Mouse (Mus musculus): ENCODE results near the gene Gpd2.

Gpd2 gene

DNA sequence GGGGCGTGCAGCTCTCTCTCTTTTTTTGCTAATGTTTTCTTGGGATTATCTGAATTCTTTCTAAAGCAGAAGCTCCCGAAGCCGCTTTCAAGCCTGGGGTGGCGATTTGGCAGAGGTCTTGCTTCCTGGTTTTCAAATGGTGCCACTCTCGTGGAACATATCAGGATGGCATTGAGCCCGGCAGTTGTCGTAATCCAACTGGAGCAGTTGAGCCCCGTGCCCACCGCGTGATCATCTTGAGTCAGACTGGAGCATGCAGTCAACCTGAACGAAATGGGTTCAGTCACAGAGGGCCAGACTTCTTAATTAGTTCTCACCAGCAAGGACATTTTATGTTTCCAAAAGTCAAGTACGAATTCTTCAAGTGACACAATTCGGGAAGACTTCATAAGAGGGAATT lies 158.6 kb downstream of the Gpd2 start:
- DNase-seq = peak; percentile 18 to 49

DNA sequence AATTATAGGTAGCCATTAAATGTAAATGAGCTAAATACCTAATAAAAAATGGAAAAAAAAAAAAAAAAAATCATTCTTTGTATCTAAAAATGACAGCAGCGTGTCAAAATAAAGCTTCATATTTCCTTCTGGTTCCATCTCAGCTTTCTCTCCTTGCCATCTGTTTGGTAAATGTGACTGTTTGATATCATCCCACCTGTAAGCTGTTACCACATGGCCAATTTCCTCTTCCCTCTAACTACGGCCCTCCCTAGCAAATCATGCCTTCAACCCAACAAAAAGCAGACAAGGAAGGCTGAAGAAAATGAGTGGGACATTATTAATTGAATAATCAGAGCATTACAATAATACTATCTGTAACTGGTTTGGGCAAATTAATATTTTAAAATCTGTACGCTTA lies 160.3 kb downstream of the Gpd2 start:
- no peak for DNase-seq

DNA sequence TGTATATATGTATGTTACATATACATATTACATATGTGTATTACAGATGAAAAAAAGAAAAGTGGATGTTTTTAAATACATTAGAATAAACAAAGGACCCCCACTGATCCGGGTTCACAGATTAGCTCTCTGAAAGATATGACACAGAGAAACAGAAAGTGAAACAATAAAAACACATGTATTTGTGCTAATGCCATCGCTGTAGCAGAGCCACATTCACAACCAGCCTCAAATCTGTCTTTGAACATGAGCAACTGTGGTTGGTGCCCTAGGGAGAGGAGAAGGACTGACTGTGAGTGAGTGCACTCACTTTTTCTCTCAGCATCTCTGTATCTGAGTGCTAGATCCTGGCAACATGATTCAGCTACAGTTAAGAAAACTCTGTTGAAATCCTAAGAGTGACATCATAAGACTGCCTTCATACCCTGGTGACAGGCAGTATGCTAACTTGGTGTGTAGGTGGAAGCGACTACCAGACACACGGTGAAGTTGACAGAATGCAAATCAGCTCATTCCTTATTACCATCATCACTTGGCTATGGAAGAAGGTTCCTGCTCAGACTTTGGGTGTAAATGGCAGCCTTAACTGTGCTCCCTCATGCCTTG lies 170.1 kb downstream of the Gpd2 start:
- no peak for DNase-seq

DNA sequence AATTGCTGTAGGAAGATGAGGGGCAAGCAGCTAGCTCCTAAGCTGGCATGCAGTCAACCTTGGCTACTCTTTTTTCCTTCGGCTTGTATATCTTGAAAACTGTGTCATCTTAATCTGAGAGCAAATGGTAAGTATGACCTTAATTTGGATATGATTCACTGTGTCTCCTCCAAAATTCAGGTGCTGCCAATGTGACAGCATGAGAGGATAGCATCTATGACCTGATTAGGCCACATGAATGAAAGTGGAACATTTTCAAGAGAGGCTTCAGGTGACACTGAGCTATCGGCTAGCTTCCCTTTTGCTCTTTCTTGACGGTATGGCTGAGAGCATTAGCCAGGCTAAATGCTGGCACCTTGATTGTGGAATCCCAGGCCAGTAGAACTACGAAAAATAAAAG lies 171.0 kb downstream of the Gpd2 start:
- no peak for DNase-seq

DNA sequence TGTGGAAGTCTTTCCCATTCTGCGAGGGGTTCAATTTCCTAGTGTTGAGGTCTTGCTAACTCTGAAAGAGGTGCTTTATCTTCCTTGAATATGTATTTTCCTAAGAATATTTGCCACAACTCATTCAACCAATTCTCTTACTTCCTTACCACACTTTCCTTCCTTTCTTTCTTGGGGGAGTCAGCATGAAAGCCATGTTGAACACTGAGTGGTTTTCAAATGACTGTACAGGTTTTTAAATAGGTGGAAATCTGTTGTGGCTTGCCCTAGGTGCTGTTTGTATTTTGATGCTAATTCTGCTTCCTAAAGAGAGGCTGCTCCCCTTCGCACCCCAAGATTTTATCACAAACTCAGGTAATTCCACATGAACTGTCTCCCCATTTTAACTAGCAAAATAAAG lies 174.1 kb downstream of the Gpd2 start:
- no peak for DNase-seq

DNA sequence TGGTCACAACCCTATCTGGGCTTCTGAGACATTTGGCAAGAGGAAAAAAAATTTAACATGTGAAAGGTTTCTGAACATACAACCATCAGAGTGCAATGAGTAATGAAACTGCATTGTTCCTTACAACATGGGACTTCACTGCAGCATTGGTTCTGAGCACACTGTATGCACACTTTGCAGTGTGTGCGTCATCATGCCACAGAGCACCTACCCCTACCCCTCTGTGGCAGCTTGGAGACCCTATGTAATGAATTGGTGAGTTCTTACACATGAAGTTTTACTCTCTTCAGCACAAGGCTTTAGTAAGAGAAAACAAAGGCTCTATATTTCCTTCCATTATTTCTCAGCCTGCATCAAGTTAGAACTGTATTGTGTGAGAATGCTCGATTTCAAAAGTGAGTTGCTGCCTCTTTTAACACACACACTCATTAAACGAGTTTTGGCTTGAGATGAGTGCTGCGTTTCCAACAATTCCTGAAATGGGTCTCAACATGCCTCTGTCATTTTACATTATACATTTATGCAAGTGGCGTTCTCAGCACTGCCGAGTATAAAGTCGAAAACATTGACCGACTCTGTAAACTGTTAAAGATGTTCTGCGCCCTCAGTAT lies 177.2 kb downstream of the Gpd2 start:
- no peak for DNase-seq

DNA sequence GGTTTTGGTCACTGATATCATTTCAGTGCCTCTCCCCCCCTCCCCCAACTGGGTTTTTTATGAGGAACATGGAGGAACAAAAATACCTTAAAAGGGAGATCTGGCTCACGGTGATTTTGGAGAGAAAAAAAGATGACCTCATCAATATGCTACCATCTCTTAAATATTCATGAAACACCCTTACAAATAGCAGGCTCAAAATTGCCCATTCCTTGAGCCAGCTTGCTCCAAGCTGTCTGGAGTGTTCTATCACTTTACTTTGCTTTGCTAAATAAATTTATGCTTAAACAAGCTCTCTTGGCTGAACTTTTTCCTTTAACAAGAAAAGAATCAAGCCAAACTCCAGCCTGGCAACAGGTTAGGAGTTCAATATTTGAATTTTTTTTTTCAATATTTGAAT lies 179.3 kb downstream of the Gpd2 start:
- no peak for DNase-seq

Data from kidney, adult 8-10 months (tissue).